Mouse (Mus musculus): ENCODE measurements around the gene Trhr2. TPM values are rescaled to one million over a fixed set of nuclear protein-coding genes. Genes with fewer than 3 reads are reported as not detected.

Gene Trhr2
- polyA plus RNA-seq, 1 experiment from 2014 or later = not detected

DNA sequence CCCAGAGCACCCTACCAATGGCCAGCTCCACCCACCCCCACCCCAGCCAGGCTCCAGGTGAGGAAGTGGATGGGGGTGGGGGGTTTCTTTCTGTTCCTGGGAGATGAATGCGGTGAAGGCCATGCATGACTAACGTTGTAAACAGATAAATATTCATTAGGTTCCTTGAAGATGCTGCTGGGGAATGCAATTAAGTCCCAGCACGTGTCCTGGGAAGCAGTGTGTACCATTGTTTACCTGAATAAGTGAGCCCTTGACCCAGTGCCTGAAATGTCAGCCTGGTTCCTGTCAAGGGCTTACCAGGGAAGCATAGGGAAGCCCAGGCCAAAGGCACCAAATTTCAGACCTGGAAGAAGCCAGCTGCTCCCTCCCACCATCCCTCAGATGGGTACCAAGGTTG lies 40.0 kb downstream of the Trhr2 start:
- 55% methylated on average over 3 of the region's 3 CpGs for WGBS
- Histone ChIP-seq H3K4me1 (ENCODE audit: control insufficient read depth, insufficient read depth, low read length) (peaks cover 66% of the 10 kb centered on the region), H3K4me3 (ENCODE audit: low read length) (no peak overlapping the region), H3K9me3 (replicated peaks; ENCODE audit: control insufficient read depth, low read length) (no peaks in the 10 kb centered on the region), H3K36me3 (ENCODE audit: control insufficient read depth, insufficient read depth) (peaks cover 2% of the 10 kb centered on the region; the same call in 1 of the 2 replicates), H3K27me3 (ENCODE audit: control insufficient read depth, insufficient read depth, low read length) (no peaks in the 10 kb centered on the region), H3K4me2 (ENCODE audit: low read depth, low read length) (no peak overlapping the region), H3K27ac (ENCODE audit: low read length) (no peak overlapping the region), H3K9ac (ENCODE audit: low read length) (no peak overlapping the region)
- no peak for ATAC-seq (replicated peaks; ENCODE audit: extremely low read depth, insufficient read depth, low FRiP score)

DNA sequence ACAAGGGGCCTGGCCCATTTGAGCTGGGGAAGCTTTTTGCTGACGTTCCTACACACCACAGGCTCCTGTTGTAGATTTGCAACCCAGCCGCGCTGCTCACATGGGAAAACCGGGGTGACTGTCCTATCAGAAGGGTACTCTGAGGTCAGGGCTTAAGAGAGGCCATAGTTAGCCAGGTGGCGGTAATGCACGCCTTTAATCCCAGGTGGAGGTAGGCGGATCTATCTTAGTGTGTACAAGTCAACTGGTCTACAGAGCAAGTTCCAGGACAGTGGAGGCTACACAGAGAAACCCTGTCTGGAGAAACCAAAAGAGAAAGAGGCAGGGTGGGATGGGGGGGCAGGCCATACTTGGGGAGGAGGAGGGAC lies 40.9 kb downstream of the Trhr2 start:
- no peaks in the 10 kb centered on the region for H3K27me3 ChIP-seq (ENCODE audit: control insufficient read depth, insufficient read depth, low read length)
- WGBS = 75% methylated on average over 7 of the region's 7 CpGs
- no peak for ATAC-seq (replicated peaks; ENCODE audit: extremely low read depth, insufficient read depth, low FRiP score)
- no peak overlapping the region for H3K9ac ChIP-seq (ENCODE audit: low read length)
- peaks cover 65% of the 10 kb centered on the region for H3K4me1 ChIP-seq (ENCODE audit: control insufficient read depth, insufficient read depth, low read length)
- H3K4me2 ChIP-seq (ENCODE audit: low read depth, low read length) = no peak overlapping the region
- no peak overlapping the region for H3K27ac ChIP-seq (ENCODE audit: low read length)
- no peaks in the 10 kb centered on the region for H3K9me3 ChIP-seq (replicated peaks; ENCODE audit: control insufficient read depth, low read length)
- H3K4me3 ChIP-seq (ENCODE audit: low read length) = no peak overlapping the region
- peaks cover 2% of the 10 kb centered on the region; the same call in 1 of the 2 replicates for H3K36me3 ChIP-seq (ENCODE audit: control insufficient read depth, insufficient read depth)

DNA sequence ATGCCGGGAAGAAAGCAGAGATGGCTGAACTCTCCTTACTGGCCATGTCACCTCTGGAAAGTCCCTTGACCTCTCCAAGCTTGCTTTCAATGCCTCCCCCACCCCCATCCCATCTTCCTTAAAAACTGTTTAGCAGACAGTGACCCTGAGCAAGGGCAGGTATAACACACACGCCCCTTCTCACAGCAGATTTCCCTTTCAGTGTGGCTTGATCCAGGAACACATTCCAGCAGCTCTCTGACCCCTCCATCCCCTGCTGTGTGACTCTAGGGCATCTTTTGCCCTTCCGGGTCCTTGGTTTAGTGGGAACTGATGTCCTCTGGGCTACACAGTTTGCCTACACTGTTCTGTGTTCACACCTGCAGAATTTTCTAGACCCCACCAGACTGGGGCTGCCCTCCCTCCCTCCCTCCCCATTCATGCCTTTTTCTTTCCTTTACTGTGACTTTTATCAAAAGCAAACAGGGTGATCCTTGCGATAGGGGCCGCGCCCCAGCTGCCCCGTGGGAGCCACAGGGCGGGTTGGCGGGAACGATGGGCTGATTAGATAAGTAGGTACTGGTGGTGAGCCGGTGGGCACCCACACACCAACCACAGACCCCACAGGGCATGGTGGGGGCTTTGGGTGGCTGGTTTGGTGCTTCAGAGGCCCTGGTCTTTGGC lies 41.4 kb downstream of the Trhr2 start:
- no peak overlapping the region for H3K4me2 ChIP-seq (ENCODE audit: low read depth, low read length)
- H3K27ac ChIP-seq (ENCODE audit: low read length) = no peak overlapping the region
- no peak overlapping the region for H3K9ac ChIP-seq (ENCODE audit: low read length)
- H3K4me3 ChIP-seq (ENCODE audit: low read length) = no peak overlapping the region
- H3K27me3 ChIP-seq (ENCODE audit: control insufficient read depth, insufficient read depth, low read length) = no peaks in the 10 kb centered on the region
- 0 out of 2 replicates have a peak, but pooled peaks cover 4% of the 10 kb centered on the region for H3K36me3 ChIP-seq (ENCODE audit: control insufficient read depth, insufficient read depth)
- H3K4me1 ChIP-seq (ENCODE audit: control insufficient read depth, insufficient read depth, low read length) = peaks cover 65% of the 10 kb centered on the region
- 62% methylated on average over 11 of the region's 11 CpGs for WGBS
- no peak for ATAC-seq (replicated peaks; ENCODE audit: extremely low read depth, insufficient read depth, low FRiP score)
- no peaks in the 10 kb centered on the region for H3K9me3 ChIP-seq (replicated peaks; ENCODE audit: control insufficient read depth, low read length)

DNA sequence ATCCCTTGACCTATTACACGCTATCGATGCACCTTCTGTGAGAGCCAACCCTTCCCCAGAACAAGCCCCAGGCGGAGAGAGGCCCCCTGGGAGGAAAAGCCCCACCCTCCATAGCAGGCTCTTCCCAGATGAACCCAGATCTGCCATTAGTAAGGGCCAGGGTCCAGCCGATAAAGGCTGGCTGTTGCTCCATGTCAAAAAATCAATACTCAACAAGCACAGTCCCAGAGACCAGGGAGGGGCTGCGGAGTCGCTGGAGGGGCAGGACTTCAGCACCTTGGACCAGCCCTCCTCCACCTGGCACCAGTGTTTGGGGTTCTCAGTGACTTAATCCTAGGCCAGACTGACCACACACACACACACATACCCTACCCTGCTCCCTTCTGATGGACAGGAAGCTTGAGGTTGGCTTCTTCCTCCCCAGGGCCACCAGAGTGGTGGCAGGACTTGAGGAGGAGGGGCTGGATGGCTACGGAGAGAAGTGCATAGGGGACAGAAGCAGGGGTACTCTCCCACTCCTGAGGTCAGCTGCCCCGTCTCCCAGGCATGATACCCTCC lies 42.5 kb downstream of the Trhr2 start:
- WGBS = 48% methylated on average over 8 of the region's 8 CpGs
- Histone ChIP-seq H3K27me3 (ENCODE audit: control insufficient read depth, insufficient read depth, low read length) (no peaks in the 10 kb centered on the region), H3K36me3 (ENCODE audit: control insufficient read depth, insufficient read depth) (0 out of 2 replicates have a peak, but pooled peaks cover 6% of the 10 kb centered on the region), H3K4me2 (ENCODE audit: low read depth, low read length) (no peak overlapping the region), H3K4me3 (ENCODE audit: low read length) (no peak overlapping the region), H3K9me3 (replicated peaks; ENCODE audit: control insufficient read depth, low read length) (no peaks in the 10 kb centered on the region), H3K27ac (ENCODE audit: low read length) (no peak overlapping the region), H3K4me1 (ENCODE audit: control insufficient read depth, insufficient read depth, low read length) (peaks cover 66% of the 10 kb centered on the region), H3K9ac (ENCODE audit: low read length) (no peak overlapping the region)
- ATAC-seq (replicated peaks; ENCODE audit: extremely low read depth, insufficient read depth, low FRiP score) = no peak

DNA sequence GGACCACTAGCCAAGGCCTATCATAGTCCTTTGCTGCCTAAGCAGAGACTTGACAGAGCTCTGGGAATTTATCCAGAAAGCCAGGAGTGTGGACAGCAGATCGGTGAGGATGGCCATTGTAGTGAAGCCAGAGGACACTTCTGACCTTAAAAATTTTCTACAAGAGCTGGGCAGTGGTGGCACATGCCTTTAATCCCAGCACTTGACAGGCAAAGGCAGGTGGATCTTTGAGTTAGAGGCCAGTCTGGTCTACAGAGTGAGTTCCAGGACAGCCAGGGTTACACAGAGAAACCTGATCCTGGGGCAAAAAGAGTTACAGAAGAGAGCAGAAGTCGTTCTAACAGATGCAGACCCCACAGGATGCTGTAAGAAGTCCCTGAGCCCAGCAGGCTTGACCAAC lies 44.1 kb downstream of the Trhr2 start:
- Histone ChIP-seq H3K4me3 (ENCODE audit: low read length) (no peak overlapping the region), H3K4me1 (ENCODE audit: control insufficient read depth, insufficient read depth, low read length) (peaks cover 60% of the 10 kb centered on the region), H3K27ac (ENCODE audit: low read length) (no peak overlapping the region), H3K4me2 (ENCODE audit: low read depth, low read length) (no peak overlapping the region), H3K9ac (ENCODE audit: low read length) (no peak overlapping the region; the same call in 1 of the 2 replicates), H3K27me3 (ENCODE audit: control insufficient read depth, insufficient read depth, low read length) (no peaks in the 10 kb centered on the region), H3K36me3 (ENCODE audit: control insufficient read depth, insufficient read depth) (0 out of 2 replicates have a peak, but pooled peaks cover 6% of the 10 kb centered on the region), H3K9me3 (replicated peaks; ENCODE audit: control insufficient read depth, low read length) (no peaks in the 10 kb centered on the region)
- ATAC-seq (replicated peaks; ENCODE audit: extremely low read depth, insufficient read depth, low FRiP score) = no peak
- WGBS = 50% methylated on average over 2 of the region's 2 CpGs

DNA sequence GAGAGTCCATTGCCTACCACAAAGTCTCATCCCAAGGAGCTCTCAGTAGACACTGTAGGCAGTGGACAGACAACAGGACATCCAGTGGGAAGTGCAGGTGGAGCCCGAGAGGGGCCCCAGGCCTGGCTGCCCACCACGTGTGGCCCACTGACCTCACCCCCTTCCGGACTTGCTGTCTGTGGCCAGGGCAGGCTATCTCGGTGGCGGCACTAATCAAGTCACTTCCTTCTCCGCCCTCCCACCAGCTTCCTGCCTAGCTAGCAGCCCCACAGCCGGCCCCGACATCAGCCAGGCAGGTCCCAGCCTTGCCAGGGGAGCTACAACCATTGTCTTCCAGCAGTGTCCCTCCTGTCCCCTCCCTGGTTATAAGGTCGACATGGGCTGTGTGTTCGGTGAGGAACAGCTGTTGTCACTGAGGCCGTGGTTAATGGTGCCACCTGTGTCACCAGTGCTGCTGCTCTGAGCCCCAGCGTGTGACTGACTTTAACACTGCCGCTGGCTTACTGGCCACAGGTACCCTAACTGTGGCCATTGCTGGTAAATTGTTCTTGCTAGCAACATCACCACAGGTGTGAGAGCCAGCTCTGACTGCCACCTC lies 45.5 kb downstream of the Trhr2 start:
- Histone ChIP-seq H3K4me2 (ENCODE audit: low read depth, low read length) (no peak overlapping the region), H3K9me3 (replicated peaks; ENCODE audit: control insufficient read depth, low read length) (no peaks in the 10 kb centered on the region), H3K27me3 (ENCODE audit: control insufficient read depth, insufficient read depth, low read length) (no peaks in the 10 kb centered on the region), H3K27ac (ENCODE audit: low read length) (peak overlapping the region; percentile 71), H3K9ac (ENCODE audit: low read length) (0 out of 2 replicates have a peak overlapping the region, but pooled peaks have one; percentile 17), H3K4me3 (ENCODE audit: low read length) (no peak overlapping the region), H3K36me3 (ENCODE audit: control insufficient read depth, insufficient read depth) (0 out of 2 replicates have a peak, but pooled peaks cover 6% of the 10 kb centered on the region), H3K4me1 (ENCODE audit: control insufficient read depth, insufficient read depth, low read length) (peaks cover 63% of the 10 kb centered on the region)
- peak; percentile 47 for ATAC-seq (replicated peaks; ENCODE audit: extremely low read depth, insufficient read depth, low FRiP score)
- WGBS = 50% methylated on average over 12 of the region's 13 CpGs

DNA sequence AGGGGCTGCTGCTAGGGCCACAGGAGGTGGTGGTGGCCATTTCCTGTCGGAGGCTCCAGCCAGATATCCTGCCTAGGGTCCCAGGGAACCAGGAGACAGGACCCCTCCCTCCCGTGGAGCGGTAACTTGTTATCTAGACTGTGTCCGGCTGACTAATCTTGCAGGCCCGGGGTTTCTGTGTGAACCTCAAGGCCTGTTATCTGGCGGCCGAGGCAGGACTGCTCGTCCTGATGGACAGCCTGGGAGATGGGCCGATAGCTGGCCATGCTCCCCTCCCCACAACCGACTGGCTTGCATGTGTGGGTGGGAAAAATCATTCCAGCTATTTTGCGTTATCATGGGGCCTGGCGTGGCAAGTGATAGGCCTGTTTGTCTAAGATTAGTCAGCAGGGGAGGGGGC lies 47.2 kb downstream of the Trhr2 start:
- Histone ChIP-seq H3K36me3 (ENCODE audit: control insufficient read depth, insufficient read depth) (0 out of 2 replicates have a peak, but pooled peaks cover 6% of the 10 kb centered on the region), H3K9me3 (replicated peaks; ENCODE audit: control insufficient read depth, low read length) (no peaks in the 10 kb centered on the region), H3K9ac (ENCODE audit: low read length) (no peak overlapping the region), H3K4me1 (ENCODE audit: control insufficient read depth, insufficient read depth, low read length) (peaks cover 69% of the 10 kb centered on the region), H3K27me3 (ENCODE audit: control insufficient read depth, insufficient read depth, low read length) (no peaks in the 10 kb centered on the region), H3K27ac (ENCODE audit: low read length) (peak overlapping the region; percentile 43; the same call in 1 of the 2 replicates), H3K4me2 (ENCODE audit: low read depth, low read length) (no peak overlapping the region), H3K4me3 (ENCODE audit: low read length) (no peak overlapping the region)
- WGBS = 21% methylated on average over 12 of the region's 12 CpGs
- 0 out of 2 replicates have a peak, but pooled peaks have one; percentile 11 for ATAC-seq (replicated peaks; ENCODE audit: extremely low read depth, insufficient read depth, low FRiP score)

DNA sequence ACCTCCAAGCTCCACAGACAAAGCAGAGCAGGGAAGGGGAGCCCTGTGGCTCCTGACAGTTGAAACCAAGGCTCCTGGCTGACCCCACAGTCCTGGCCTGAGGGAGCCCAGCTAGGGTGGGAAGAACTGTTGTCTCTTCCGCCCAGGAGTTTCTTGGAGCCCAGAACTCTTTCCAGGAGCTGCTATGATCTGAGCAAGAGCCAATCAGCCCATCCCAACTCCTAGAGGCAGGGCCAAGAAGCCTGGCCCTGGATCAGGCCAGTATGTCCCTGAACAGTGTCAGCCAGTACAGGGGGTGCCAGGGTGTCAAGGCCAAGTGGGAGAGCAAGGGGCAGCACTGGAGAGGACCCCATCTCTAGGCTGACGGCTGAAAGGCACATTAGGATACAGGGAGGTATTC lies 48.0 kb downstream of the Trhr2 start:
- Histone ChIP-seq H3K4me3 (ENCODE audit: low read length) (no peak overlapping the region), H3K27me3 (ENCODE audit: control insufficient read depth, insufficient read depth, low read length) (no peaks in the 10 kb centered on the region), H3K4me1 (ENCODE audit: control insufficient read depth, insufficient read depth, low read length) (peaks cover 66% of the 10 kb centered on the region), H3K9ac (ENCODE audit: low read length) (no peak overlapping the region), H3K36me3 (ENCODE audit: control insufficient read depth, insufficient read depth) (peaks cover 12% of the 10 kb centered on the region; the same call in 1 of the 2 replicates), H3K27ac (ENCODE audit: low read length) (peak overlapping the region; percentile 48; the same call in 1 of the 2 replicates), H3K9me3 (replicated peaks; ENCODE audit: control insufficient read depth, low read length) (no peaks in the 10 kb centered on the region), H3K4me2 (ENCODE audit: low read depth, low read length) (no peak overlapping the region)
- ATAC-seq (replicated peaks; ENCODE audit: extremely low read depth, insufficient read depth, low FRiP score) = 0 out of 2 replicates have a peak, but pooled peaks have one; percentile 7
- 63% methylated on average over 2 of the region's 2 CpGs for WGBS

DNA sequence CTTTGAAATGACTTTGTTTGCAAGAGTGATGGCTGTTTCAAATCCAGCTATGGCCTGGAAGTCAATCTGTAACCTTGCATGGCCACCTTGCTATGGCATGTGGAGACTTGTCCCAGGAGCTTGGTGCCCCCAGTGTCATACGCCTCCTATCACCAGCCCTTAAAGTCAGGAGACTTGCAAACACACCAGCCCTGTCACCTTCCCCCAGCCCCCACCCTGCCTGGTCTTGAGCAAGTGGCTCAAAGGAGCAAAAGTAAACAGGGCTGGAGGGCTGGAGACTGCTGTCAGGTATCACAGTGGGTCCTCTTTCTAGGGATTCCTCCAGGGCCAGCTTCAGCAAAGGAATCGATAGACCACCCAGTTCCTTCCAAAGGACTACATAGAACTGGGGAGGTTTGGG lies 49.4 kb downstream of the Trhr2 start:
- Histone ChIP-seq H3K4me2 (ENCODE audit: low read depth, low read length) (no peak overlapping the region), H3K36me3 (ENCODE audit: control insufficient read depth, insufficient read depth) (peaks cover 10% of the 10 kb centered on the region; the same call in 1 of the 2 replicates), H3K9ac (ENCODE audit: low read length) (no peak overlapping the region), H3K4me3 (ENCODE audit: low read length) (no peak overlapping the region), H3K4me1 (ENCODE audit: control insufficient read depth, insufficient read depth, low read length) (peaks cover 64% of the 10 kb centered on the region), H3K27ac (ENCODE audit: low read length) (no peak overlapping the region), H3K27me3 (ENCODE audit: control insufficient read depth, insufficient read depth, low read length) (no peaks in the 10 kb centered on the region), H3K9me3 (replicated peaks; ENCODE audit: control insufficient read depth, low read length) (no peaks in the 10 kb centered on the region)
- WGBS = 72% methylated on average over 2 of the region's 2 CpGs
- no peak for ATAC-seq (replicated peaks; ENCODE audit: extremely low read depth, insufficient read depth, low FRiP score)
